Mouse (Mus musculus): Measurements from ENCODE around the gene Rai14. TPM values are rescaled to one million over a fixed set of nuclear protein-coding genes. Genes with fewer than 3 reads are reported as not detected.

The Rai14 gene
- polyA plus RNA-seq, 1 experiment from 2014 or later: 78.9 TPM

- WGBS: 76% methylated on average over 1 of the region's 1 CpGs
- no peak overlapping the region for H3K9ac ChIP-seq
- H3K4me3 ChIP-seq: no peak overlapping the region
- H3K36me3 ChIP-seq: no peaks in the 10 kb centered on the region
- H3K4me1 ChIP-seq: no peaks in the 10 kb centered on the region
- ATAC-seq (ENCODE audit: insufficient number of reproducible peaks, insufficient read depth, low FRiP score, low TSS enrichment, low read depth): no peak
- H3K9me3 ChIP-seq: no peaks in the 10 kb centered on the region
- H3K27ac ChIP-seq: no peak overlapping the region
- H3K4me2 ChIP-seq: no peak overlapping the region
- H3K27me3 ChIP-seq: no peaks in the 10 kb centered on the region
Measured at GRCm38 (mm10) chr15:10525896-10526295, 188.5 kb downstream of the Rai14 start.

Other genes starting within 250 kb of the Rai14 start
- 11.8 and 12.8 TPM in 2 replicates for gene Dnajc21, start 244.1 kb downstream of the Rai14 start, polyA plus RNA-seq (2015; fragmentation: Nextera tagmentation; extraction: Ambion mirVana)
- 104 and 123 TPM in 2 replicates for gene Brix1, start 228.7 kb downstream of the Rai14 start, polyA plus RNA-seq (2015; fragmentation: Nextera tagmentation; extraction: Ambion mirVana)
- gene Rad1, start 228.6 kb downstream of the Rai14 start, polyA plus RNA-seq (2015; fragmentation: Nextera tagmentation; extraction: Ambion mirVana): 40.3 and 42.7 TPM in 2 replicates
- gene Ttc23l, start 156.0 kb downstream of the Rai14 start, polyA plus RNA-seq (2015; fragmentation: Nextera tagmentation; extraction: Ambion mirVana): not detected in 2 replicates
- 4.2 and 7.0 TPM in 2 replicates for gene C1qtnf3, start 237.7 kb upstream of the Rai14 start, polyA plus RNA-seq (2015; fragmentation: Nextera tagmentation; extraction: Ambion mirVana)

All from embryonic facial prominence, embryonic 13.5 days (tissue).